Comparison of ENCODE assay signal across 17 mouse cellular contexts in the genomic region with DNA sequence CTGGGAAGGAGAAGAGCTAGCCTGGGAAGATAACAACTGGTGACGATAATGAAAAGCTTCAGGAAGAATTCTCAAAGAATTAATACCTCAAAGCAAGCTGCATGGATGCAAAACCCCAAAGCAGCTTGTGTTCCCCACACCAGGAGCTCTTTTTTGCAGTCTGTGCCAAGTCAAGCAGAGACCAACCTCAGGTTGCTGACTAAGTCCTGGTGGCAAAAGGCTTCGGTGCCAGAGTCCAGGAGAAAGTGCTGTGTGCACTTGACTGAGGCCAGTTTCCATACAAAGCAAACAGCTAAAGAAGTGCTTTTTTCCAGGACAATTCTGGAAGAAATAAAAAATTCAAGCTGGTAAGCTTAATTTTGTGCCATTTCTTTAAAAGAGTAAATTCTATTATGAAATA.
"Had no signal": no experiment of that assay in that cellular context is flagged by ENCODE, and none has a peak within 500 bp of the region (broad histone marks: within the 10 kb centered on the region; RNA-seq: fewer than 3 reads in every experiment).

No protein-coding gene starts in this region.

- DNase-seq: liver; liver, postnatal 0 days; lung, embryonic 14.5 days; thymus, adult 18-20 months; thymus, postnatal 36 days had no signal

- H3K4me1 ChIP-seq: hindbrain, embryonic 15.5 days; limb, embryonic 10.5 days; limb, embryonic 13.5 days; midbrain, embryonic 10.5 days; midbrain, embryonic 13.5 days; neural tube, embryonic 13.5 days had no signal

- H3K27ac ChIP-seq: hindbrain, embryonic 15.5 days; limb, embryonic 10.5 days; limb, embryonic 13.5 days; liver, embryonic 14.5 days; midbrain, embryonic 10.5 days; midbrain, embryonic 13.5 days; neural tube, embryonic 13.5 days had no signal

- H3K9ac ChIP-seq: hindbrain, embryonic 15.5 days; limb, embryonic 13.5 days; liver, embryonic 14.5 days; liver, postnatal 0 days; lung, embryonic 14.5 days; midbrain, embryonic 13.5 days; neural tube, embryonic 13.5 days had no signal

- H3K27me3 ChIP-seq: hindbrain, embryonic 15.5 days; limb, embryonic 13.5 days; megakaryocyte, embryonic 14.5 days; midbrain, embryonic 13.5 days; neural tube, embryonic 13.5 days had no signal

- H3K9me3 ChIP-seq: hindbrain, embryonic 15.5 days; limb, embryonic 10.5 days; limb, embryonic 13.5 days; megakaryocyte, embryonic 14.5 days; midbrain, embryonic 10.5 days; midbrain, embryonic 13.5 days; neural tube, embryonic 13.5 days had no signal

- H3K4me2 ChIP-seq: hindbrain, embryonic 15.5 days; limb, embryonic 13.5 days; lung, embryonic 14.5 days; midbrain, embryonic 13.5 days; neural tube, embryonic 13.5 days had no signal

- ATAC-seq: intestine, postnatal 0 days; liver, postnatal 0 days; lung, postnatal 0 days; midbrain, embryonic 13.5 days; midbrain, embryonic 16.5 days had no signal

- H3K4me3 ChIP-seq: hindbrain, embryonic 15.5 days; limb, embryonic 10.5 days; limb, embryonic 13.5 days; megakaryocyte, embryonic 14.5 days; midbrain, embryonic 10.5 days; midbrain, embryonic 13.5 days; myocyte; neural tube, embryonic 13.5 days had no signal
